Mouse (Mus musculus): ENCODE data around the gene Faap20. TPM values are rescaled to one million over a fixed set of nuclear protein-coding genes. Genes with fewer than 3 reads are reported as not detected.
A peak's percentile ranks its signal among the peaks of the same experiment; 100 is the strongest.

Faap20 gene
- polyA plus RNA-seq, 1 experiment from 2014 or later = 87.4 TPM

- Histone ChIP-seq H3K9ac (ENCODE audit: low read length) (peak overlapping the region; percentile 32; the same call in 1 of the 2 replicates), H3K4me3 (ENCODE audit: low read depth, low read length) (no peak overlapping the region), H3K27me3 (replicated peaks; ENCODE audit: control insufficient read depth, insufficient read depth, low read length) (no peaks in the 10 kb centered on the region), H3K4me1 (ENCODE audit: control insufficient read depth, insufficient read depth, low read length) (peaks cover 59% of the 10 kb centered on the region), H3K4me2 (ENCODE audit: low read length) (peak overlapping the region; percentile 37), H3K27ac (ENCODE audit: low read depth, low read length) (peak overlapping the region; percentile 44; the same call in 1 of the 2 replicates), H3K9me3 (replicated peaks; ENCODE audit: control insufficient read depth, low read length) (no peaks in the 10 kb centered on the region), H3K36me3 (ENCODE audit: control insufficient read depth, insufficient read depth, low read length) (no peaks in the 10 kb centered on the region)
- DNase-seq (ENCODE audit: low spot score) = peak; percentile 93
- ATAC-seq = peak; percentile 87
- WGBS = 13% methylated on average over 9 of the region's 9 CpGs
These were observed 36.4 kb upstream of the Faap20 start for GRCm38 (mm10) chr4:155213052-155213751.

GRCm38 (mm10) chr4:155213752-155214054 lies 35.9 kb upstream of the Faap20 start:
- no peak overlapping the region for H3K4me3 ChIP-seq (ENCODE audit: low read depth, low read length)
- peak overlapping the region; percentile 32; the same call in 1 of the 2 replicates for H3K9ac ChIP-seq (ENCODE audit: low read length)
- no peaks in the 10 kb centered on the region for H3K27me3 ChIP-seq (replicated peaks; ENCODE audit: control insufficient read depth, insufficient read depth, low read length)
- no peak for DNase-seq (ENCODE audit: low spot score)
- H3K36me3 ChIP-seq (ENCODE audit: control insufficient read depth, insufficient read depth, low read length) = no peaks in the 10 kb centered on the region
- 16% methylated on average over 6 of the region's 6 CpGs for WGBS
- no peak; the same call in 1 of the 2 replicates for ATAC-seq
- no peaks in the 10 kb centered on the region for H3K9me3 ChIP-seq (replicated peaks; ENCODE audit: control insufficient read depth, low read length)
- peak overlapping the region; percentile 37 for H3K4me2 ChIP-seq (ENCODE audit: low read length)
- H3K4me1 ChIP-seq (ENCODE audit: control insufficient read depth, insufficient read depth, low read length) = peaks cover 62% of the 10 kb centered on the region
- peak overlapping the region; percentile 44; the same call in 1 of the 2 replicates for H3K27ac ChIP-seq (ENCODE audit: low read depth, low read length)

- Histone ChIP-seq H3K27me3 (replicated peaks; ENCODE audit: control insufficient read depth, insufficient read depth, low read length) (no peaks in the 10 kb centered on the region), H3K9me3 (replicated peaks; ENCODE audit: control insufficient read depth, low read length) (no peaks in the 10 kb centered on the region), H3K4me3 (ENCODE audit: low read depth, low read length) (no peak overlapping the region), H3K27ac (ENCODE audit: low read depth, low read length) (peak overlapping the region; percentile 44; the same call in 1 of the 2 replicates), H3K4me2 (ENCODE audit: low read length) (peak overlapping the region; percentile 37), H3K9ac (ENCODE audit: low read length) (peak overlapping the region; percentile 32; the same call in 1 of the 2 replicates), H3K36me3 (ENCODE audit: control insufficient read depth, insufficient read depth, low read length) (no peaks in the 10 kb centered on the region), H3K4me1 (ENCODE audit: control insufficient read depth, insufficient read depth, low read length) (peaks cover 67% of the 10 kb centered on the region)
- DNase-seq (ENCODE audit: low spot score) = no peak
- WGBS = 48% methylated on average over 6 of the region's 6 CpGs
- no peak for ATAC-seq
These were observed 35.4 kb upstream of the Faap20 start for GRCm38 (mm10) chr4:155214188-155214587.

GRCm38 (mm10) chr4:155214793-155215192 lies 34.8 kb upstream of the Faap20 start:
- WGBS = 65% methylated on average over 10 of the region's 10 CpGs
- DNase-seq (ENCODE audit: low spot score) (no peak), ATAC-seq (no peak)
- H3K9ac ChIP-seq (ENCODE audit: low read length) = no peak overlapping the region
- no peak overlapping the region for H3K4me2 ChIP-seq (ENCODE audit: low read length)
- no peaks in the 10 kb centered on the region for H3K9me3 ChIP-seq (replicated peaks; ENCODE audit: control insufficient read depth, low read length)
- no peaks in the 10 kb centered on the region for H3K36me3 ChIP-seq (ENCODE audit: control insufficient read depth, insufficient read depth, low read length)
- peaks cover 73% of the 10 kb centered on the region for H3K4me1 ChIP-seq (ENCODE audit: control insufficient read depth, insufficient read depth, low read length)
- no peak overlapping the region for H3K27ac ChIP-seq (ENCODE audit: low read depth, low read length)
- H3K4me3 ChIP-seq (ENCODE audit: low read depth, low read length) = no peak overlapping the region
- no peaks in the 10 kb centered on the region for H3K27me3 ChIP-seq (replicated peaks; ENCODE audit: control insufficient read depth, insufficient read depth, low read length)

- no peak for DNase-seq (ENCODE audit: low spot score)
- Histone ChIP-seq H3K4me1 (ENCODE audit: control insufficient read depth, insufficient read depth, low read length) (peaks cover 77% of the 10 kb centered on the region), H3K9ac (ENCODE audit: low read length) (no peak overlapping the region), H3K27me3 (replicated peaks; ENCODE audit: control insufficient read depth, insufficient read depth, low read length) (no peaks in the 10 kb centered on the region), H3K4me2 (ENCODE audit: low read length) (peak overlapping the region; percentile 12; the same call in 1 of the 2 replicates), H3K9me3 (replicated peaks; ENCODE audit: control insufficient read depth, low read length) (no peaks in the 10 kb centered on the region), H3K4me3 (ENCODE audit: low read depth, low read length) (no peak overlapping the region), H3K36me3 (ENCODE audit: control insufficient read depth, insufficient read depth, low read length) (no peaks in the 10 kb centered on the region), H3K27ac (ENCODE audit: low read depth, low read length) (no peak overlapping the region)
- no peak for ATAC-seq
- WGBS = 65% methylated on average over 9 of the region's 9 CpGs
These were observed 34.4 kb upstream of the Faap20 start for GRCm38 (mm10) chr4:155215203-155215602.

- H3K27ac ChIP-seq (ENCODE audit: low read depth, low read length) = no peak overlapping the region
- DNase-seq (ENCODE audit: low spot score) = no peak
- peak overlapping the region; percentile 5; the same call in 1 of the 2 replicates for H3K9ac ChIP-seq (ENCODE audit: low read length)
- no peaks in the 10 kb centered on the region for H3K9me3 ChIP-seq (replicated peaks; ENCODE audit: control insufficient read depth, low read length)
- ATAC-seq = no peak
- H3K4me3 ChIP-seq (ENCODE audit: low read depth, low read length) = no peak overlapping the region
- no peaks in the 10 kb centered on the region for H3K36me3 ChIP-seq (ENCODE audit: control insufficient read depth, insufficient read depth, low read length)
- peak overlapping the region; percentile 12; the same call in 1 of the 2 replicates for H3K4me2 ChIP-seq (ENCODE audit: low read length)
- H3K27me3 ChIP-seq (replicated peaks; ENCODE audit: control insufficient read depth, insufficient read depth, low read length) = no peaks in the 10 kb centered on the region
- WGBS = 55% methylated on average over 12 of the region's 12 CpGs
- H3K4me1 ChIP-seq (ENCODE audit: control insufficient read depth, insufficient read depth, low read length) = peaks cover 80% of the 10 kb centered on the region
These were observed 33.6 kb upstream of the Faap20 start for GRCm38 (mm10) chr4:155215773-155216630.

GRCm38 (mm10) chr4:155217241-155218103 lies 32.1 kb upstream of the Faap20 start:
- H3K9me3 ChIP-seq (replicated peaks; ENCODE audit: control insufficient read depth, low read length) = no peaks in the 10 kb centered on the region
- 81% methylated on average over 12 of the region's 12 CpGs for WGBS
- no peak overlapping the region for H3K27ac ChIP-seq (ENCODE audit: low read depth, low read length)
- no peak overlapping the region for H3K9ac ChIP-seq (ENCODE audit: low read length)
- peaks cover 77% of the 10 kb centered on the region for H3K4me1 ChIP-seq (ENCODE audit: control insufficient read depth, insufficient read depth, low read length)
- DNase-seq (ENCODE audit: low spot score) (no peak), ATAC-seq (no peak)
- no peaks in the 10 kb centered on the region for H3K27me3 ChIP-seq (replicated peaks; ENCODE audit: control insufficient read depth, insufficient read depth, low read length)
- no peak overlapping the region; the same call in 1 of the 2 replicates for H3K4me2 ChIP-seq (ENCODE audit: low read length)
- H3K4me3 ChIP-seq (ENCODE audit: low read depth, low read length) = no peak overlapping the region
- no peaks in the 10 kb centered on the region for H3K36me3 ChIP-seq (ENCODE audit: control insufficient read depth, insufficient read depth, low read length)

- H3K4me2 ChIP-seq (ENCODE audit: low read length) = peak overlapping the region; percentile 99
- peaks cover 71% of the 10 kb centered on the region for H3K4me1 ChIP-seq (ENCODE audit: control insufficient read depth, insufficient read depth, low read length)
- DNase-seq (ENCODE audit: low spot score) (no peak), ATAC-seq (no peak)
- no peaks in the 10 kb centered on the region for H3K9me3 ChIP-seq (replicated peaks; ENCODE audit: control insufficient read depth, low read length)
- H3K27ac ChIP-seq (ENCODE audit: low read depth, low read length) = no peak overlapping the region
- H3K4me3 ChIP-seq (ENCODE audit: low read depth, low read length) = no peak overlapping the region
- no peaks in the 10 kb centered on the region for H3K27me3 ChIP-seq (replicated peaks; ENCODE audit: control insufficient read depth, insufficient read depth, low read length)
- no peak overlapping the region for H3K9ac ChIP-seq (ENCODE audit: low read length)
- H3K36me3 ChIP-seq (ENCODE audit: control insufficient read depth, insufficient read depth, low read length) = no peaks in the 10 kb centered on the region
- WGBS = 85% methylated on average over 9 of the region's 9 CpGs
These were observed 31.4 kb upstream of the Faap20 start for GRCm38 (mm10) chr4:155218104-155218732.

All from forebrain, embryonic 14.5 days (tissue).